Mouse (Mus musculus) cerebellum, adult 8-10 months (tissue): ENCODE data around the gene Tut4.
A peak's percentile ranks its signal among the peaks of the same experiment; 100 is the strongest.

ENCODE experiments used
- DNase-seq: peaks from one replicate; pipeline ENCODE4 v3.0.0; 2022

Tut4 gene

DNA sequence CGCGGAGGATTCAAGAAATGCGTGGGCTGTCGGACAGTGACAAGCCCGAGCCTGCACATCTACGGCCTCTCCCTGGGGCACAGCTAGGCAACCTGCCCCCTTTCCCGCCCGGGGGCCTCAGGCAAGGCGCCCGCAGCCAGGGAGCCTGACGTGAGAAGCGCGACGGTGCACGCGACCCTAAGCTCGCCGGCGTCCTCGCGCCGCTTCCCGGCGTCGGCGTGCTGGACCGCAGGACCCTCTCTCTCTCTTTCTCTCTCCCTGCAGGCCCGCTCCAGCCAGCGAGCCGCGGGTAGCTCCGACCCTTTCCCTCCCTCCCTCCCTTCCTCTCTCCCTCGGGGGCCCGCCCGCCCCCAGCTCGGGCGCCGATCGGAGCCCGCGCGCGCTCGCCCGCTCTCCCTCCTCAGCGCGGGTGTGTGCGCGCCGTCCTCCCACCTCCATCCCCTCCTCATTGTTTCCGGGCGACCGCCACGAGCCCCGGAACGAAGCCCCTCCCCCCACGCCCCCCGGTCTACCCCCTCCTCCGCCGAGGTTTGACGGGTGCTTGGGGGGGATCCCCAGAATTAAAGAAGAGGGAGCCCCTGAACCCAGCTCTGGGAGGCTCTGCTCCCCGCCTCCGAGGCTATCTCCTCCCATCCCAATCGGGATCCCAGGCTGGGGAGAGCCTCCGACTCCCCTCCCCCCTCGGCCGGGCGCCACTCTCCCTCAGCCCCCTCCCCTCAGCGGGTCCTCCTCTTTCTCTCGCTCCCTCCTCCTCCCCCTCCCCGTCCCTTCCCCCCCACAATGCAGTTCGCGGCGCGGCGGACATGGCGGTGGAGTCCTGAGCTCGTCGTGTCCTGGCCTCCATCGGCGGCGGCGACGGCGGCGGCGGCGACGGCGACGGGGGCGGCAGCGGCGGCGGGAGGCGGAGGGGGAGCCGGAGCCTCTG lies at the start of gene Tut4:
Gene Tut4 (plus strand): TSS at position 196 of the 925 bp plus-strand sequence.
- peak; percentile 85 for DNase-seq

DNA sequence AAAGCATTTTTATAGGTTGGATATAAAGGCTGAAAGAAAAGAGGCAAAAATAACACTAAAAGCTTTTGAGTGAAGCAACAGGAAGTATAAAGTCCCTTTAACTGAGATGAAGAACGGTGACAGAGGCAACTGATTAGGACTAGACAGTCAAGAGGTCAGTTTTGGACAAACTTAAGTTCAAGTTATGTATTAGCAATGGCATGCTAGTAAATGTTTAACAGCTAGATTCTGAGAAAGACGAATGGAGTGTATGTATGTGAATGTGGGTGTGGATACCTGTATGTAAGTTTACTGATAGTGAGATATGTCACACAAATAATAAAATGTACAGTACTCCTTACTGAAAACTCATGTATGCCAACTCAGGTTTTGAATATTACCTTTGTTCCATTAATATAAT lies 34.6 kb upstream of the Tut4 start:
- DNase-seq = no peak

DNA sequence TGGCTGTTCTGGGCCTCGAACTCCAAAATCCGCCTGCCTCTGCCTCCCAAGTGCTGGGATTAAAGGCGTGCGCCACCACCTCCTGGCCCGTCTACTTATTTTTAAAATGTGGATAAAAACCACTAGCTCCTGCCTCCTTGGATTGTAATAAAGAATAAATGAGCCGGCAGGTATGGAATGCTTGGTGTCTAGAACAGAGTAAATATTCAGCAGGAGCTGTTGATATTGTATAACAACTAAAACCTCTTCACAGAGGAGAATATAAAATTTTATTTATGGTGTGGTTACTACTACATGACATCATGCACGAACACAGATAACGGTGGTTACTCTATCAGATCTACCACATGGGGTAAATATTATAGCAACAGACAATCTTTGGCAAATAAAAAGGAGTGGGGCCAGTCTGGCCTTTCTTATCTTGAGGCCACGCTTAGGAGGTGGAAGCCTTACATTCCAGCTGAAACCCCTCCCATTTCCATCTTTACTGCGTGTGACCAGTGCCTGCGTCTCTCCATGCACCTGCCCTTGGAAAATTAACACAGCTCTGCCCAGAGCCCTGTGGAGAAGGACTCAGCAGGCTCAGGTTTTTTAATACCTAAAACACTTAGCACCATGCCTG lies 31.4 kb upstream of the Tut4 start:
- DNase-seq = no peak

DNA sequence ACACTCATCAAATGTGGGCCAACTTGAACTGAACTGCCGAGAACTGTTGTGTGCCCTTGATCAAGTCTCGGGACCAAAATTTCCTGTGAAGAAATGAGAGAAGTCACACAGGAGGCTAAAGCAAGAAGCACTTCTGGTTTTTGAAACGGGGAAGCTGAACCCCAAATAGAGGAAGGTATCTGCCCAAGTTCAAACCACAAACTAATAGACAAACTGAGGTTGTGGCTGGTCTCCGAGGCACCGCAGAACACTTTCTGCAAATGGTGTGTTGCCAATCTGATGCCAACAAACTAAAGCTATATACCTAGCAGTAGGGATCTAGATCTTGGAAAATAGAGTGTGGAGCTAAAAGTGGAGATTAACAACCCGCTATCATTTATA lies 30.9 kb upstream of the Tut4 start:
- no peak for DNase-seq

DNA sequence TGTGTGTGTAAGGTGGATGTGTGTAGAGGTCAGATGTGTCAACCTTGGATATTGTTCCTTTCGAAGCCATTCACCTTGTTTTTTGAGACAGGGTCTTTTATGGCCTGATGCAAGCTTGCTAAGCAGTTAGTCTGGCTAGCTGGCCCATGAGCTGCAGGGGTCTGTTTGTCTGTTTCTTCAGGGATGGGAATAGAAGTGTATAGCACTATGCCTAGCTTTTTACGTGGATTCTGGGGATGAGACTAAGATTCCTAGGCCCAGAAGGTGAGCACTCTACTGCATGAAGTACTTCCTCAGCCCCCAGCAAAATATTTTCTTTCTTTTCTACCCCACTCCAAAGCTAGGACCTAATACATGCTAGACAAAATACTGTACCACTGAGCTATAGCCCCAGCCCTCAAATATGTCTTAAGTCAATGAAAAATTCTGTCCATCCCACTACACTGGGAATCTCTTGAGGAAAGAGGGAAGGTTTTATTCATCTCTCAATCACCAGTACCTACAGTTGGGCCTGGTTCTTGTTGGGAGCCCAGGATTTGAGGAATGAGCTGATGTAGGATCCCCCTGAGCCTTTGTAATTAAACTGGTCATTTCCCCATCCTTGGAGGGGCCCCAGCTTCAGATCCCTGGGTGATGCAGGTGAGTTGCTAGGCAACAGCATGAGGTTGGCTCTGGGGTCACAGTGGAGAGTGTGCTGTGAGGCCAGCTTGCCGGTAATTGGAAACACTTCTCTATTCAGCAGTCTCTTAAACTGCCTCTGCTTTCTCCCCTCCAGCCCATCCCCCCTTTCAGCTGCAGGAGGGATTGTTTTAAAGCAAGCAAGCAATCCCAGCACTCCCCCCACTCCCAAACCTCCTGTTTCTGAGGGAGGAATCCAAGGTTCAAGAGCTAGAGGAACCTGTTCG lies 28.3 kb upstream of the Tut4 start:
- DNase-seq = no peak

DNA sequence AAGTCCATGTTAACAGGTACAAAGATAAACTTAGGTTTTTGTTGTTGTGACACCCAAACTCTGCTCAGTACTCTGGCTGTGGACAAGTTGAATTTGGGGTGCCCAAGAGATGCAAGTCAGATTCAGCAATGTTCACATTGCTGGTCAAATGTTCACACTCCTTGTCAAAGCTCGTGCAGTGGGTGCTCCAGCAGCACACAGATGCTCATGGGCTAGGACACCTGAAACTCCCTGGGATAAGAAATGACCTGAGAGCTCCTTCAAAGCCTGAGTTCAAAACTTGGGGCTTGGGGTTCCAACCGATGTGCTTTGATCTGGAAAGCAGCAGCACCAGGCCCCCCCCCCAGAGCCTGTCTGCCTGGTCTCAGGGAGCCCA lies 27.7 kb upstream of the Tut4 start:
- no peak for DNase-seq

DNA sequence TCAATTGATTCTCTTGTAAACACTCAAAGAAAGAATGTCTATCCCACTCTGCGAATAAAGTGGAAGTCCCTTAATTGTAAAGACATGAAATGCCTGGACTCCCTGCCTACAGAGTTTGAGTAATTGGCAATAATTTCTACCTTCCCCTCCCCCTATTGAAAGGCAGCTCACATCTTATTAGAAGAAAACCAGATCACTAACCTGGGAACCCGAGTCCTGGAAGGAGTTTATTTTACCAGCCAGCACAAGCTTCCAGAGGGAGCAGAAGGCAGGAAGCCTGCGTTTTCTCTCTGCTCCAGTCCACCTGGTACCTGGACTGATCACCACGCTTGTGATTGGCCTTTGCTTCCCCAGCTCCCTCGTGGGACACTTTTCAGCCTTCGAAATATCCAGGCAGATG lies 25.9 kb upstream of the Tut4 start:
- DNase-seq = no peak

DNA sequence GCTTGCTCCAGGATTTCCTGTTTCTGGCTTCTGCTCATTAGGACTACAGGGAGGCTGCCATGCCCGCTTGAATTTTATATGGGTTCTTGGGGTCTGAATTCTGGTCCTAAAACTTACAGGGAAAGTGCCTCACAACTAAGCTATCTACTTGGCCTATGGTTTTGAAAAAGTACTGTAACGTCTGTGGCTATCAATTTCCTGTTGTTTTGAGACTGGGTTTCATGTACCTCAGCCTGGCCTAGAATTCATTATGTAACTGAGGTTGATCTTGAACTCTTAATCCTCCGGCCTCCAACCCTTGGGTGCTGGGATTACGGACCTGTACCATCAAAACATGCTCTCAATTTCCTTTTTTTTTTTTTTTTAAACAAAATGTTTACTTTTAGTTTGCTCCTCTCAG lies 25.0 kb upstream of the Tut4 start:
- no peak for DNase-seq

DNA sequence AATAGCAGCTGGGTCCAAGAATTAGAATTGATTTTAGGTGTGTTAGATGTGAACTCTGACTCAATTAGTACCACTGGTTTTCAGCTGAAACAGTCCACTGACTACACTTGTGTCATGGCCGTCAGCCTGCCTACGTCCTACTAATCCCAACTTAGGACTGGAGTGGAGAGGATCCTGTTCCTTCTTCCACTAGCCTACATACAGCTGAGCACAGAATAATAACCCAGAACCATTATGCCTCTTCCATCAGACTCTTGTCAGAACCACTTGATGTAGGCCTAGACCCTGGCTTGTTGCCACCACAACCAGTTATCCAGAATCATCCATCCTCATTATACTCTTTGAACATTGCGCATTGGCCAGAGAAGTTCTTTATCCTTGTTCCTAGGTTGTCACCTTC lies 24.4 kb upstream of the Tut4 start:
- DNase-seq = no peak

DNA sequence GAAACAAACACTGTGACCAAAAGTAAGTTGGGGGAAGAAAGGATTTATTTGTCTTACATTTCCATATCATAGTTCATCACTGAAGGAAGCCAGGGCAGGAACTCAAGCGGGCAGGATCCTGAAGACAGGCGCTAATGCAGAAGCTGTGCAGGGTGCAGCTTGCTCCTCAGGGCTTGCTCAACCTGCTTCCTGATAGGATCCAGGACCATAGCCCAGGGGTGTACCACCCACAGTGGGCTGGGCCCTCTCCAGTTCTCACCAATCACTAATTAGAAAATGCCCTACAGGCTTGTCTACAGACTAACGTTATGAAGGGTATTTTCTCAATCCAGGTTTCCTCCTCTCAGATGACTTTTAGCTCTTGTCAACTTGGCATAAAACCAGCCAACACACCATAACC lies 23.6 kb upstream of the Tut4 start:
- DNase-seq = no peak

DNA sequence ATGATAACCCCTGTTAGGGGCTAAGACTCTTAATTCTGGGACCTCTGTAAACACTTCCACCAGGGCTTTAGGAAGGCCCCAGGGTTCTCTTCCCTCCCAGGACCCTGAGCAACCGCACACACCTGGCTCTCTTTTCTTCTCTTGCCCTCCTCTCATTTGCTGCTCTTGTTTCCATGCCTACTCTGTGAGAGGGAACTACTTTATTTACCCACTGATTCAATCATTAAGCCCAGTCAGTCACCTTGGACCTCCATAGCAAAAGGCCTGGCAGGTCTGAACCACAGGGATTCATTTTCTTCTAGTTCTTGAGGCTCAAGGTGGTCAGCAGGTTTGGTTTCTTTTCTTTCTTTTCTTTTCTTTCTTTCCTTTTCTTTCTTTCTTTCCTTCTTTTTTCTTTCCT lies 23.0 kb upstream of the Tut4 start:
- DNase-seq = no peak

DNA sequence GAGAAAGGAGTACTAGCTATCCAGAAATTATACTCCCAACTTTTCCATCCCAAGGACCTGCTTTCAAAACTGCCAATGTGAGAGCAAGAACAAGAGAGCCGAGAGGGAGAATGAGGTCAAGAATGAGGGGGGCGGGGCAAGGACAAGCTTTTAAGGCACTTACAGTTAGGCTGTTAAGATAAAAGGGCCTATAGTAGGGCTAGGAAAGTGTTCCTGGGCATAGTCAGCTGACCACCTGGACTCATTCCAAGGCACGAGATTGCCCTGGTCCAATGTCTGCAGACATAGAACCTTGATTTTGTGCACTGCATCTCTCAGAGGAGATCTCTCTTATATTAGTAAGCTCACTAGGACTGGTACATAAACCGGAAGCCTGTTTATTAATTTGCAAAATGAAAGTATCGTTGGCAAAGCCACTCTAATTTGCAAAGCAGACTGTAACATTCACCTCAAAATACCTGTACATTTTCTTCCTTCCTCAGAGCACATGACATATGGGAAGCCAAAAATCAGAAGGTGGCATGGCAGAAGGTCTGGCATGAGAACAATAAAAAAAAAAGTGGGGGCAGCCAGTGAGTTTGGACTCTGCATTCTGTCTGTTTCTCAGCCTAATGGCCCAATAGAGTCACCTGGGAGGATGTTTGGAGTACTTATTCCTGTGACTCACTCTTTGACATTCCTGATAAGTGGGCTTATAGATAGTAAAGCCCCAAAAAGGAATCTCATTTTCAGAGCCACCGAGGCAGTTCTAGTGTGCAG lies 21.0 kb upstream of the Tut4 start:
- peak; percentile 65 for DNase-seq

DNA sequence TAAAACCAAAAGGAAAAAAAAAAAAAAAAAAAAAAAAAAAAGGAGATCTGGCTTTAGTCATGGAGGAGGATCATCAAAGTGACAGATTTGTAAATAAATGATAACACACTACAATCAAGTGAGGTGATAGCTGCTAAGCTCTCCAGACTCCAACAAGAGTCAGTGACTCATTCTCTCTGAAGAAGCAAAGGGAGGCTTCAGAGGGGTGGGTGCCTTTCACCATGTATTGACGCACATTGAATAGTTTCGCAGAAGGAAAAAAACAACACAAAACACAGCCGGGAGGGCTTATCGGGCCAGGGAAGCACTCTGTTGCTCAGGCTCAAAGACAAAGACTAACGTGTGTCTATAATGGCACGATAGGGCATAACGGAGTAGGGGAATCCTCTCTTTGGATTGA lies 11.1 kb upstream of the Tut4 start:
- no peak for DNase-seq

DNA sequence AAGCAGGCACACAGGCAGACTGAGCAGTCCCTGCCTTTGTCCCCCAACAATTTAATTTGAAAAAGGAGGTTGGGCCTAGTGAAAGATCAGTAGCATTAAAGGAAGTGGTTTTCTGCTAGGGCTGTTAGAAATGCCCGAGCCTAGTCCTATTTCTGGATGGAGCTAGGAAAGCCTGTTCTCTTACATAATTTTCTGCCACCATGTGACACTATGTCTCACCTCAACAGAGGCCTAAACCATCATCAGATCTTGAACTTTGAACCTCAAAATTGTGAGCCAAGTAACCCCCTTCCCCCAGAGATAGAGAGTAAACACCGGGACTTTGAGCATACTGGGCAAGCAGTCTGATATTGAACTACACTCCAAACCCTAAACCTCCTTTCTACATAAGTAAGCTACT lies 3.2 kb upstream of the Tut4 start:
- no peak for DNase-seq

DNA sequence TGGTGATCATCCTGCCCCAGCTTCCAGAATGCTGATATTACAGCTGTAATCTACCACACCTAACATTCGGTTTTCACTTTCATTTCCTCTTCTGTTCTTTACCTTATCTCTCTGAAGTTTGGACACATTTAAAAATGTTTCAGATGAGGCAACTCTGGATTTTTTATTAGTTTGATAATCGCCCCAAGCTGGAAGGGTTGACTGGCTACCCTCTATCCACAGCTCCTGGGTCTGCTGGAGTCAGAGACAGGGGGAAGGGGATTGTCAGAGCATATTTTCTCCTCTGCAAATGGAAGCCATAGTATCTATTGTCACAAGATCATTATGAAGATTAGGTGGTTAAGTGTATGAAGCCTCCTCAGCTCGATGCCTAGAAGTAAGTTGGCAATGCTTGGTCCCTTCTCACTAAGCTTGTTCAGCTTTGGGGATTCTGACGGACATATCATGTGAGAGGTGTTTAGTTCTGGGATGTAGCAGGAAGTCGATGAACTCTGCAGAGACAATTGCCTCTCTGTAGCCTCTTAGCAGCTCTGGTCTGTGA lies 955 bp upstream of the Tut4 start:
- no peak for DNase-seq

DNA sequence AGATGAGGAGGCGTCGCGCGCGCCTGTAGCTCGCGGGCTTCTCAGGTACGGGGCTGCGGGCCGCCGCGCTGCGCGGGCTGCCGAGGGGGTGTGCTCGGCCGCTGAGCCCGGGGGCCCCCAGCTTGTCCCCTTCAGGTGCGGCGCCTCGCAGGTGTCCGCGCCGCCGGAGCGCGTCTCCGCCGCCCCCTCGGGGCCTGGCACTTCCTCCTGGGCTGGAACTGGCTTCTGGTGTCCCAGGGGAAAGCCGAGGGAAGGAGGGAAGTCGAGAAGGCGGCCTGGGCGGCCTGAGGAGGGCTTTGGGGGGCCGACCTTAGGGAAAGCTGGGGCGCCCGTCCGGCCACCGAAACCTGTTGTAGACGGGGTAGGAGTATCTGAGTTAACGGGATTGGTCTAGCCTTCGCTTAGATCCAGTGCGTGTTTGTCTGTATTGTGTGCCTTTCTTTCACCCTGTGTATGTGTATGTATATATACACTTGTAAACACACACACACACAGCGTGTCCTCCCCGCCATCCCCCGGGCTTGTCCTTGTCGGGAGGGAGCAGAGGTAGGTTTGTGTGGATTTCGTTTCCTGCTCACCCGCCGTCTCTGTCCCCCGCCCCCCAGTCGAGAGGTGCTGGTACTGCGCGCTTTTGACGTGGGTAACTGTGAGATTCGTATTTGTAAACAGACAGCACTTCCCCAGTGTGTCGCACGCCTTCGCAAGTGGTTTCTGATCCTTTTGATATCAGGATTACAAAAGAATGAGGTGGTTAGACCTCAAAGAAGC lies 1.1 kb downstream of the Tut4 start:
- DNase-seq = peak; percentile 63

DNA sequence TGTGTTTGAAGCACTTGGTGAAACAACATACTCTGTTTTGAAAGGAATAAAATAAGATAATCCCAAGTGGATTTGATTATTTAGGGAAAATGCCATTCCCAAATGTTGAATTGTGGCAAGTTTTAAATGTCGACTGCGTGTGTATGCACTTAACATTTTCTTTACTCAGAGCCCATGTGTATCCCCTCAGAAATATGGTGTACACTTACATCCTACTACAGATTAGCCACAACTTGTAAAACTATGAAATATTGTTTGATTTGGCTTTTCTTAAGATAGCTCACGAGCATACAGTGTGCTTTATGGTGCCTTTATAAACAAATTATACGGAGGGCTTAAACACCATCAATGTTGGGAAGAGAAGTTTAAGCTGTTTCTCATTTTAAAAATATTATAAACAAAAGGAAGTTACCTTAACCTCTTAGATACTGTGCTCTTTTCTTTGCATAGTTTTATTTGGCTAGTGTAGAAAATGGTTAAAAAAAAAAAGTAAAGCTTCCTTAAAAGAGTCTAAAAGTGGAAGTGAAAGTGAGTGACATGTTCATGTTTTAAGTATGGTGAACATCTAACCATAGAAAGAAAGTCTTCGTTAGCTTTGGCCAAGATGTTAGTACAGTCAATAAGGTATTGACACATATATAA lies 2.2 kb downstream of the Tut4 start:
- no peak for DNase-seq

DNA sequence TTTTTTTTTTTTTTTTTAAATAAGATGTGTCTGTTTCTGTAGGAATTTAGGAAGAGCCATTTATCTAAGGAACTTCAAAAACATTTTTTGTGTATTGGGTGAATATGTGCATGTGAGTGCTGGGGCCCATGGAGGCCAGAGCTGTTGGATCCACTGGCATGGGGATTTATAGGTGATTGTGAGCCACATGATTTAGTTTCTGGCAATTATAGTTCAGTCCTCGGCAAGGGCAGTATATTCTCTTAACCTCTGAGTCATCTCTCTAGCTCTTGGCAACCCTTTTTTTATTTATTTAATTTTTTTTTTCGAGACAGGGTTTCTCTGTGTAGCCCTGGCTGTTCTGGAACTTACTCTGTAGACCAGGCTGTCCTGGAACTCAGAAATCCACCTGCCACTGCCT lies 14.4 kb downstream of the Tut4 start:
- DNase-seq = no peak

DNA sequence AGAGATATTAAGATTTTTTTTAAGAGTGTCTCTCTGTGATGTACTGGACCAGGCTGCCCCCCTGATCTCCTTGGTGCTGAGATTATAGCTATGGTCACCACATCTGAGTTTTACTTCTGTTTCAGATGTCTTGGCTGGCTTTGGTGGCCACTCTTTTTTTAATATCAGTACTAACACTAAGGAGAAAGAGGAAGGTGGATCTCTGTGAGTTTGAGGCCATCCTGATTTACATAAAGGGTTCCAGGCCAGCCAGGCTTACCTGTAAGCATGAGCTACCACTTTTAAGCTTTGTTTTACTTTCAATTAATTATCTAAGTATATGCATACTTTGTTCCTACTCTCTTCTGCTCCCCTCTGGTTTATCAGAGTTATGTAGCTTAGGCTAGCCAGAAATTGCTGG lies 23.6 kb downstream of the Tut4 start:
- no peak for DNase-seq

DNA sequence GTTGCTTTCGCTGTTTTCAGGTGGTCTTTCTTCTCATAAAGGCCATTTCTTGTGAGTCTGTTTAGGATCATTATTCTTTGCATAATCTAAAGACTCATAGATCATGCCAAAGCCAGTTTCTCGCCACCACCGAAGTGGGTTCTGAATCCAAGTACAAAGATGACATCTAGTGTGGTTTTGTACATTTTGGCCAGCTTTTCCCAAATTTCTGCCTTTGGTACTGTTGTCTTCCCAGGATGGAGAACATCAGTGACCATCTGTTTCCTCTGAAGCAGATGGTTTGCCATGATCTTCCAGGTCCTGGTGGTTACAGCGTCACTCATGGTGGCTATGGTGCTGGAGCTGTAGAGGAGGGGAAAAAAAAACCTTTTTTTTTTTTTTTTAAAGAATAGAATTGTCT lies 25.0 kb downstream of the Tut4 start:
- DNase-seq = peak; percentile 71

DNA sequence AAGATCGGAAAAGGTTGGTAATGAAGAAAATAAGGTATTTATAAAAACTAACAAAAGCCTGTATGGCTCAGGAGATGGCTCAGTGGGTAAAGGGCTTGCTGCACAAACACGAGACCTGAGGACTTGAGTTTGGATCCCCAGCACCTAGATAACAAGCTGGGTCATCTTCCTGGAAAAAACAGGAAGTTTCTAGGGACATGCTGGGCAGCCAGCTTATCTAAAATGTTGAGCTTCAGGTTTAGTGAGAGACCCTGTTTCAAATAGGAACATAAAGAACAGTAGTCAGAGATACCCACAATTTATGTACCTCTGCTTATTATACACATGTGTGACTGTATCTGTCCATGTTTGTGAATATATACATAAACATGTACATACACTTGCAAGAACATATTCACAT lies 43.8 kb downstream of the Tut4 start:
- DNase-seq = no peak
